Mouse (Mus musculus) left cerebral cortex, postnatal 14 days (tissue): ENCODE results near the gene Apba3. TPM values are rescaled to one million over a fixed set of nuclear protein-coding genes. Genes with fewer than 3 reads are reported as not detected.
"Not testable (repeated sequence)": the region's sequence is repeated elsewhere in the genome, so short reads cannot be mapped to it uniquely, and the experiment has no call there.

Experiments used
- DNase-seq, 2 experiments: peaks; one replicate each; pipeline ENCODE4 v3.0.0; 2021 to 2022; ENCODE audit warnings: low spot score in 2 of 2, mixed read lengths in 1 of 2
- intact Hi-C: fragments of 180-260 bp; cut with DNase I; formaldehyde crosslinking; loops from one replicate; pipeline ENCODE4 v1.15.1; 2025
- long read RNA-seq, 2 experiments: library from polyadenylated mRNA; stranded (forward); transcript quantifications; one replicate each; pipeline ENCODE4 v2.0.0; 2021
- total RNA-seq, 2 experiments: library from RNA; stranded (reverse); gene quantifications; 2 replicates each; pipeline ENCODE4 v1.2.3; 2021

The Apba3 gene
- total RNA-seq: 10 to 100 TPM; 34.8 to 35.8 TPM
- long read RNA-seq, experiment 1, transcript Apba3-201 (11 exons, 2,106 nt): major isoform, 18 of 29 reads
- long read RNA-seq, experiment 1, partial matches to known transcripts: 1 of 29 reads
- long read RNA-seq, experiment 1, other reads (novel, unspliced or antisense): 9 of 29 reads
- long read RNA-seq, experiment 2, transcript Apba3-201 (11 exons, 2,106 nt): major isoform, 16 of 35 reads
- long read RNA-seq, experiment 2, partial matches to known transcripts: 2 of 35 reads
- long read RNA-seq, experiment 2, other reads (novel, unspliced or antisense): 15 of 35 reads

DNA sequence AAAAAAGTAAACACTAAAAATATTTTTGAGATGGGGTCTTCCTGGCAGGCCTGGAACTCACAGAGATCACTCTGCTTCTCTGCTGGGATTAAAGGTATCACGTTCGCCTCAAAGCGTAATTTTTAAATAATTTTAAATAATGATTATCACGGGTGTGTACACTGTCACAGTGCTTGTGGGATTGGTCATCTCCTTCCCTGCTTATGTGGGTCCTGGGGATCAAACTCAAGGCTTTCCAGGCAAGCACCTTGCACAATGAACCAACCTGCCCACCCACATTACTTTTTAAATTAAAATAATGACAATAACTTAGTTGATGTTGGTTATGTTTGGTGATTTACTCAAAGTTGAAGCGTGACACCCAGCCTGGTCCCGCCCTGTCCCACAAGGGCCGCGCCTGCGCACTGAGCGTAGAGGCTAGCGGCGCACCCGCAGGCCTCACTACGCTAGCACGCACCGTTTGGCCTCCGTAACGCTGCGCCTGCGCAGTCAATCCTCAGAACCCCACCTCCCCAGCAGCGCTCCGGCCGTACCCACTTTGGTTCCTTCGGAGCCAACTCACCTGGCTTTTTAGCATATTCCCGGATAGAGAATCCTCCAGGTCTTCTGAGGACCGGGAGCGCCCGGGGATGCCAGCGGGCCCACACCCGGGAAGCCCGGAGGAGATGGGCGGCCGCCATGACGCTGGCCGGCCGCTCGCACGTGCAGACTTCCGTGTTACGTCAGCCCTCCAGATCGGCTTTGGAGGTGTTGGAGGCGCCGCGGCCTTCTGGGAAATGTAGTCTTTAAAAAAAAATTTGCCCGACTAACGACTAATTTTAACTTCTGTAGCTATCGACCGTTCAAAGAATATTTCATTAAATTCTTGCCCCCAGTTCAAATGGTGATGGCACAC, at the start of gene Apba3, which contains the start of gene Mrpl54:
TSS of gene Apba3 (plus strand) at position 750 of the 895 bp plus-strand sequence.
TSS of gene Mrpl54 (minus strand) at position 724 of the 895 bp plus-strand sequence.
- intact Hi-C loops: no loop called here
- DNase-seq: peak; percentile 95 to 96

DNA sequence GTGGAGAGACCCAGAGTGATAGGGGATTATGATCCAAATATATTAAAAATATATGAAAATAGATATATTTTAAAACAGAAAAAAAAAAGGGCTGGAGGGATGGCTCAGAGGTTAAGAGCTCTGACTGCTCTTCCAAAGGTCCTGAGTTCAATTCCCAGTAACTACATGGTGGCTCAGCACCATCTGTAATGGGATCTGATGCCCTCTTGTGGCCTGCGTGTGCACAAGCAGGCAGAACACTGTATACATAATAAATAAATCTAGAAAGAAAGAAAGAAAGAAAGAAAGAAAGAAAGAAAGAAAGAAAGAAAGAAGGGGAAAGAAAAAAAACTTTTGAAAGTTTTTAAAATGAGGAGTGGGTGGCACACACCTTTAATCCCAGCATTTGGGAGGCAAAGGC, 49.5 kb upstream of the Apba3 start:
- DNase-seq, intact Hi-C loops: not testable (repeated sequence)

DNA sequence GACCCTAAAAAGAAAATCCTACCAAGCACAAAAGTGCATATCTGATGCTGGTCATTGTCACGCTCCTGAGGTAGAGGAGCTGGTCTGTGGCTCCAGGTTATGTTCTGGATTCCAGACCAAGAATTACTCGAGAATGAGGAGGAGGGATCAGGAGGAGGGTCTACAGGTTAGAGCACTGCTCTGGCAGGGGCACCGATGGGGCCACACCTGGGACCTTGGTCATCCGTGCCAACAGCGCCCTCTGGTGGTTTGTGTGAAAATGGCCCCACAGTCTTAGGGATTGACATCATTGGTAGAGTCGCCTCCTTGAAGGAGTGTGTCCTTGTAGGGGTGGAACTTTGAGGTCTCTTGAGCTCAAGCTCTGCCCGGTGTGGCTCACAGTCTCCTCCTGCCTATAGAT, 48.8 kb upstream of the Apba3 start:
- peak in 1 of 2 experiments; percentile 55 for DNase-seq
- intact Hi-C loops: no loop called here

DNA sequence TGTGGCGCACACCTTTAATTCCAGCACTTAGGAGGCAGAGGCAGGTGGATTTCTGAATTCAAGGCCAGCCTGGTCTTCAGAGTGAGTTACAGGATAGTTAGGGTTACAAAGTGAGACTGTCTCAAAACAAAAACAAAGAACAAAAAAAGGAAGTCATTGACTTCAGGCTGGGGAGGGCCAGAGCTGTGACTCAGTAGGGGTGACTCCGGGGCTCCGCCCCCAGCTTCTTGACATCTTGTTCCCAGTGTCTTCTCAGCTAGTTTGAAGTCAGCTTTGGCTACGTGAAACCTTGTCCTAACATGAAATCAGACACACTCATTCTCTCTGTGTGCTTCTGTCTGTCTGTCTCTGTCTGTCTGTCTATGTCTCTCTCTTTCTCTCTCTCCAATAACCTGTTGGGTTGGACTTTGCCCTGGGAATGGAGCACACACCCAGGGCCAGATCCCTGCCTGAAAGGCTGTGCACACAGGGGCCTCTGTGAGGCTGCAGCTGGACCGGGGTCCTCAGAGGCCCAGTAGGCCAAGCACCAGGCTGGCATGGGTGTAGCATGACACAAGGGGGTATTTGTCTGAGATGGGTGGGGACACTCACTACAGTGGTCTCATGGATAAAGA, 45.3 kb upstream of the Apba3 start:
- intact Hi-C loops: no loop called here
- DNase-seq: no peak

DNA sequence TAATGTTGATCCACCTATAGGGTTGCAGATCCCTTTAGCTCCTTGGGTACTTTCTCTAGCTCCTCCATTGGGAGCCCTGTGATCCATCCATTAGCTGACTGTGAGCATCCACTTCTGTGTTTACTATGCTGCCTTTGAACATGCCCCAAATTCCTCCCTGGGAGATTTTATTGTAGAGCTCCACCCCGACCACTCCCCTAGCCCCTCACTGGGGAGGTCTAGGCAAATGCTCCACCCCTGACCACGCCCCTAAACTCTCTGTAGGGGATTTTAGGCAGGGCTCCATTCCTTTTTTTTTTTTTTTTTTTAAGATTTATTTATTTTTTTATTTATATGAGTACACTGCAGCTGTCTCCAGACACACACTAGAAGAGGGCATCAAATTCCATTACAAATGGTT, 43.0 kb upstream of the Apba3 start:
- DNase-seq, intact Hi-C loops: not testable (repeated sequence)

DNA sequence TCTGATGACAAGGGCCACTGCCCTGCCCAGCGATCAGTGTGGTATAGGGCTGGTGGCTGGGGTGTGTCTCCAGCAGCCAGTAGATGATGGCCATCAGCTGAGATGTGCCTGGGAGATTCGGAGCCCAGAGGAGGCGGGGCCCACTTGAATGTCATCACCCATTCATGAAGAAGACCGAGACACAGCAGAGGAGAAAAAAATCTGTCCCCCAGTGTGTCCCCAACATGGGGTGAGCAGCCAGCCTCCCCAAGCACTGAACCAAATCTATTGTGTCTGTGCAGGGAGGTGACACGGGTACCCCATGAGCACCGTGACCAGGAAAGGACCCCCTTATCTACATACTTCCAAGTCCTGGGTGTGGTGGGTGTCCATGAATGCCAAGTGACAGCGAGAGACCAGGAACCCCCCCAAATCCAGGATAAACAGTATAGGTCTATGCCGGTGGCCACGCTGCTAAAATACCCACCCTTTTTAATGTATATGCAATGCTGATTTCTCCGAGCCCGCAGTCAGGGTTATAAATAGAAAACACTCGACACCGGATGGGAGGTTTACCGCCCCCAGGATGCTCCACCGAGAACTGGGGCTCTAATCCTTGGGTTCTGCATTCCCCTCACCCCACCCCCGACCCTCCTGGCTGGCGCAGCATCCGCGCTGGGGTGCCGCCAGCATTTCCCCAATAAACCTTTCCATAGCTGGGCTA, 36.9 kb upstream of the Apba3 start:
- peak in 1 of 2 experiments; percentile 68 for DNase-seq
- intact Hi-C loops: no loop called here

DNA sequence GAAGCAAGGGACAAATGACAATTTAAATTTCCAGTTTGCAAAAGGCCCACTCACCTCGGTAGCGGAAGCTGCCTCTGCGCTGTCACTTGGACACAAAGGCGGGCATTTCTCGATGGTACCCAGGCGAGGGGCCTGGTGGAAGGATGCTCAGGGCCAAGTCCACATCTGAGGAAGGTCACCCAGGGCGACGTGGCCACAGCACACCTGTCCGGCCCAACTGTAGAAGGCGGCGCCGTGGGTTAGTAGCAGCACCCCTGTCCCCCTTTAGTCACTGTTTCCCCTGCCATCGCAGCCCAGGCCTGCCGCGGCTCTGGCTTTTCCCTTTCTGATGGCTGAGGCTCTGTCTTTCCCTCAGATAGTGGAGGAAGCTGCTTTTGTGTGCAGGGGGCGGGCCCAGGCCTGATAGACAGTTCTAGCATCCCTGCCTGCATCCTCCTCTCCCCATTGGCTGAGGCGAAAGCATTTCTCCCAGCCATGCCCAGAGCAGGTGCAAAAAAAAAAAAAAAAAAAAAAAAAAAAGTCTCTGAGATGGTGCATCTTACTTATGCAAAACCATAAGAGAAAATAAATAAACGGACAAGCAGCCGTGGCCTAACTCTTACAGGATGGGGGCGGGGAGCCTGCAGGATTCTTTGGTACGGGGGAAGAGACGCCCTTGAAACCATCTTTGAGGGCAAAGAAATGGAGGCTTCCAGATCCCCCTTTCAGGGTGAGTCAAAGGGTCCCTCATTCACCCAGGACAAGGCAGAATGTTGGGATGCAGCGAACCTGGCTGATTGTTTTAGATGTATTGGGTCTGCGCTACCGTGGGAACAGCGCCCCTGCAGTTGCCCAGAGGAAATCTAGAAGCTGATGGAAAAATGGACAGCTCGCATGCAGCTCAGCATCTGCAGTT, 36.1 kb upstream of the Apba3 start, which contains the start of gene Atcay:
TSS of gene Atcay (minus strand) at position 396 of the 895 bp plus-strand sequence.
- intact Hi-C loops: no loop called here
- peak; percentile 89 to 91 for DNase-seq

DNA sequence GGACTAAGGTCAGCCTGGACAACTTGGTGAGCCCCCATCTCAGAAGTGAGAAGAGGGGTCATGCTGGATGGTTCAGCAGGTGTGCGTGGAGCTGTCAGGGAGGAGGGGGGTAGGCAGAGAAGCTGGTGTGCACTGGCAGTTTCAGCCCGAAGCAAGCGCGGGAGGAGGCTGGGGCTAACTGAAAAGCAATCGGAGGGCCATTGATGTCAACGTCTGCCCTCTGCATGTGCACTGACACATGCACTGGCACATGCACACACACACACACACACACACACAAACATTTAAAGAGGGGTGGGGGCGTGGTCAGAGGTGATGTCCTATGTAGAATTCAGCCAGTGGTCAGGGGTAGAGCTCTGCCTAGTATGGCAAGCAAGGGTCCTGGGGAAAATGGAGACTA, 35.3 kb upstream of the Apba3 start:
- no peak for DNase-seq
- intact Hi-C loops: no loop called here

DNA sequence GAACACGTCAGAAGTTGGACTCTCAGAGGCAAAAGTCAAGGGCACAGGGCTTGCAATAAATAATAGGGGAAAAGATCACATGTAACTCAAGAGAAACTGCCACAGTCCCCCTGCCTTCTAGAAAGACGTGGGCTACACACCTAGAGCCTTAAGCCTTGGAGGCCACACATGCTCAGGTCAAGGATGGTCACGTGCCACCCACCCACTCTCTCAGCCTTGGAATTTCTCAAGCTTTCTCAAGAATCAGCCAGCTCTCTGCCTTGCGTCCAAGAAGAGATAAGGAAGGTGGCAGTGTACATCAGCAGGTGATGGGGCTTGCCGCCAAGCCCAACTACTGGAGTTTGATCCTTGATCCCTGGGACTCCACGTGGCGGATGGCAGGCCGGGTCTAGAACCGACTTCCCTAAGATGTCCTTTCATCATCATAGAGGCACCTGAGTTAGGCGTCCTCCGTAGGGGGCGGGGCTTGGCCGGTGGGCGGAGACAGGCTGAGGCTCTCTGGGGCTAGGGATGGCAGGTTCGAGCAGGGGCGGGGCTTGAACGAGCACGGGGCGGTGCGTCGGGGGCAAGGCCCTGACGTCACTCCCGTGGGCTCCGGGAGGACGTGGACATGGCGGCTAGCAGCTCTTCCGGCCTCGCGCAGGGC, 34.1 kb upstream of the Apba3 start, which contains the start of gene Zfr2:
TSS of gene Zfr2 (plus strand) at position 576 of the 646 bp plus-strand sequence.
- DNase-seq: peak; percentile 93
- intact Hi-C loops: no loop called here

DNA sequence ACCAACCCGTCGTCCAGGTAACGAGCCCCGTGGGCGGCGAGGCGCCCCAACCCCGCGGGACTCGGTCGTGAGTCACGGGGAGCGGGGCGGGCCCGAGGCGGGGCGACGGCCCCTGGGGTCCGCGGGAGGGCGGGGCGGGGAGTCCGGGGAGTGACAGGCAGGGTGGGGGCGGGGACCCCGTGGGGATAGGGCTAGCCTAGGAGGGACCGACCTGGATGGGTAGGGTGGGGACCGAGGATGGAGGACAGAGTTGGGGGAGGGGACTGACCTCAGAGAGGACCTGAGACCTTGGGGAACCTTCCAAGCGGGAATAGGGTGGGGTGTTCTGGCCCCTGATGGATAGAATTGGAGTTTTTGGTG, 33.6 kb upstream of the Apba3 start:
- no peak for DNase-seq
- intact Hi-C loops: no loop called here

DNA sequence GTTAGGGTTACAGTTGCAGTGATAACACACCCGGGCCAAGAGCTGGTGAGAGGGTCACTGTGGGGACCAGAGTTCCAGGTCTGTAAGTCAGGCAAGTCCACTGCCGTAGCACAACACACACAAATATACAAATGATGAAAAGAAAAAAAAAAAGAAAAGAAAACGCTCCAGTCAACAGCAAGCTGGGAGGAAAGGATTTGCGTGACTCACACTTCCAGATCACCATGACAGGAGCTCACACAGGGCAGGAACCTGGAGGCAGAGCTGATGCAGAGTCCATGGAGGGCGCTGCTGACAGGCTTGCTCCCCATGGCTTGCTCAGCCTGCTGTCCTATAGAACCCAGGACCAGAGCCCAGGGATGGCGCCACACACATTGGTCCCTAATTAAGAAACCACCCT, 32.6 kb upstream of the Apba3 start:
- no peak for DNase-seq
- intact Hi-C loops: no loop called here

DNA sequence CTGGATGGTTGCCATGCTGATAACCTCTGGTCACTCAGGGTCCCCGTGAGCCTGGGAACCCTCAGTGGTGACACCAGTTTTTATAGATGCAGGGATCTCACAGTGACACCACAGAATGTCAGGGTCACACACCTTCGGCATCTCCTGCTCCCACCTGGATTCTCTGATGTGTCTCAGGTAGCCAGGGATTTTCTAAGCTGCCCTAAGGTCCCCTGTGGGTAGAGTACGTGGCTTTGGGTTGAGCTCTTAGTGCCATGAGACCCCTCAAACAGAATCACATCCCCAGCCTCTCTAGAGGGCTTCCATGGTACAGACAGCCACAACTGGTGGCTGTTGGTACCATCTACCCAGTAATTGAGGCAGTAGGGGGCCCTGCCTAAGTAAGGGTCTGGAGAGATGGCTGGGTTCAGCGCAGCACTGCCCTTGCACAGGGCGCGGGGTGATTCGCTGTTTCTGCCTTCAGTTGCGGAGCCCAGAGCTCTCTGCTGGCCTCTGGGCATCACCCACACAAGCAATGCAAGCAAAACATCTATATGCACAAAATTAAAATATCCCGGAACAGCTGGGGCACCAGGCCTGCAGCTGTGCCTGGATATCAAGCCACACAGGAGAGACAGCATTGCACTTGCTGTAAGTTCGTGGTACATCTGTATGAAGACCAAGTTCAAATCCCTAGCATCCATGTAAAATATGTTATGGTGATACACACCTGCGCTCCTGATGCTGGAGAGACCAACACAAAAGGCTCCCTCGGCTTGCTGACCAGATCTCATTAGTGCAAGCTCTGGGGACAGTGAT, 30.1 kb upstream of the Apba3 start:
- intact Hi-C loops: no loop called here
- DNase-seq: no peak

DNA sequence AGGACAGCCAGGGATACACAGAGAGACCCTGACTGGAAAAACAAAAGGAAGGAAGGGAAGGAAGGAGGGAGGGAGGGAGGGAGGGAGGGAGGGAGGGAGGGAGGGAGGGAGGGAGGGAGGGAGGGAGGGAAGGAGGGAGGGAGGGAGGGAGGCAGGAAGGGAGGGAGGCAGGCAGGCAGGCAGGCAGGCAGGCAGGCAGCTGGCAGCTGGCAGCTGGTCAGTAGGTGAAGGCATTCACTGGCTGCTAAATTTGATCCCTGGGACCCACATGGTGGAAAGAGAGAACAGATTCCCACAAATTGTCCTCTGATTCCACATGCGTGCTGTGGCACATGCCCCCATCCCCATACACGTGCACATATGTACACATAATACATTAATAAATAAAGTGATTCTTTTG, 28.1 kb upstream of the Apba3 start:
- intact Hi-C loops: no loop called here
- DNase-seq: no peak

DNA sequence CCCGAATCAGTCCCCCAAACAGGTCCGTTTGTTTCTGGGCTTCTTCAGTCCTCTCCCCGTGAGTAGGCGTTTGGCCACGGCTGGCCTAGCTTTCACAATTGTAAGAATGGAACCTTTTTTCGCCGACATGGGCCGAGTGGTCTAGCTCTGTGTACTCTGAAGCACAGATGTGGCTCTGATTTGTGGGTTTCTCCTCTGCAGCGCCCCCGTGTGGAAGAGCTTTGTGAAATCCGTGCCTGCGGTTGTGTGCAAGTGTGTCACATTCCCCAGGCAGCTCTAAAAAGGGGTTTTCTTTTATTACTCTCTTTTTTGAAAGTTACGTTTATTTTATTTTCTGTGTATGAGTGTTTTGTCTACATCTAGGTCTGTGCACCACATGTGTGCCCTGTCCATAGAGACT, 25.9 kb upstream of the Apba3 start:
- intact Hi-C loops: loop anchor here (5.0 kb wide), 1 partner anchor 44 kb away; no protein-coding TSS in a partner anchor
- DNase-seq: peak; percentile 76 to 81

DNA sequence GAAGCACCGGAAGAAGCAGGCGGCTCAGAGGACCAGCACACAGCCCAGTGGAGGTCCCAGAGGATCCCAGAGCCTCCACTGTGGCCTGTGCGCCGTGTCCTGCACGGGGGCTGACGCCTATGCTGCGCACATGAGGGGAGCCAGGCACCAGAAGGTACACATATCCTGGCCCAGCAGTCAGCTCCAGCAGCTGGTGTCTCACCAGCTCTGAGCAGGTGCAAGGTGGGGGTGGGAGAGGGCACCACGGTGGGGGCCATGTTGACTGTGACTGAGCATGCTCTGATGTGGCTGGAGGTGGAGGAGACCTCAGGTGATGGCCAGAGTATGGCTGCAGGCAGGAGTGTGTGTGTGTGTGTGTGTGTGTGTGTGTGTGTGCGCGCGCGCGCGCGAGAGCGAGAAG, 24.7 kb upstream of the Apba3 start:
- DNase-seq: no peak
- intact Hi-C loops: loop anchor here (5.0 kb wide), 1 partner anchor 45 kb away; no protein-coding TSS in a partner anchor

DNA sequence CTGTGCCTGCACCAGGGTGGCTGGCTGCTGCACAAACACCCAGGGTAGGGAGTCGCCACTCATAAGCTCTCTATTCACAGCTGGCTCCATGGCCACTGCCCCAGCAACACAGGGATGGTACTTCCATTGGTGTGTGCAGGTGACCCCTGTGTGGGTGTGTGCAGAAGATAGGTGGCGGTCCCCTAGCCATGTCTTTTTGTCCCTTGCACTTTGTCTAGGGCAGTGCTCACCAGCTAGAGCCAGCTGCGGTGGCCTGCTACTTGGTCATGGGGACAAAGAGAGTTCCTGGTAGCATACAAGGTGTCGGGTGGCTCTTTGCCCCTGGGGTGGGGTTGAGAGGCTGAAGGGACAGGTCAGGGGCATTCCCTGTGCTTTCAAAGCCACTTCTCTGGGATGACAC, 22.6 kb upstream of the Apba3 start:
- DNase-seq: no peak
- intact Hi-C loops: loop anchor here (5.0 kb wide), 1 partner anchor 47 kb away; no protein-coding TSS in a partner anchor

DNA sequence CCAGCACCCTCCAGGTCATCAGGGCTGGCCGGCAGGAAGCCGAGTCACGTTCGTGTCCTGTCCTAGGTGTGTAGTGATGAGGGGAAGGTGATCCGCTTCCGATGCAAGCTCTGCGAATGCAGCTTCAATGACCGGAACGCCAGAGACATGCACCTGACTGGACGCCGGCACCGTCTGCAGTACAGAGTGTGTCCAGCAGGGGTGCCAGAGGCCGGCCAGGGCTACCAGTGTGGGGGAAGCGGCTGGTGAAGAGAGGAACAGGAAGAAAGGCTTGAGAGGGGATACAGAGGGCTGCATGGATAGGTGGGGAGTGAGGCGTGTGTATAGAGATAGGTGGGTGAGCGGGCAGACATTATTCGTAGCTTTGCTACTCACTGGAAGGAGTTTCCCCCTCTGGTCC, 22.2 kb upstream of the Apba3 start:
- intact Hi-C loops: loop anchor here (5.0 kb wide), 1 partner anchor 47 kb away; no protein-coding TSS in a partner anchor
- peak; percentile 78 to 79 for DNase-seq
